In genomic region chr9:78175277-78176200, GRCm38 (mm10) we compare ENCODE assay signal across 8 mouse cellular contexts. TPM values are rescaled to one million over a fixed set of nuclear protein-coding genes. Genes with fewer than 3 reads are reported as not detected.
DNase-seq lines count a peak whose midpoint lies in the region; ATAC-seq lines count a peak whose summit lies in the region.

No protein-coding gene starts in this region.

- DNase-seq in MN1 (ENCODE audit: low spot score), result peak; percentile 95
- DNase-seq in cerebellum, adult 9-11 months, result peak; percentile 96
- DNase-seq in frontal cortex, adult 2 months (ENCODE audit: extremely low spot score in 1 of 2, low spot score in 1 of 2), result peak; percentile 90 to 97
- peak; percentile 96 for DNase-seq in hindbrain, embryonic 11.5 days (ENCODE audit: low spot score)
- DNase-seq in layer of hippocampus, postnatal 10 days (ENCODE audit: low spot score in 2 of 2), result peak; percentile 95 to 97
- peak; percentile 97 for DNase-seq in lung, postnatal 10 days
- DNase-seq in ovary, postnatal 36 days (ENCODE audit: low spot score), result peak; percentile 95
- DNase-seq in thymus, postnatal 25 days, result peak; percentile 94

- H3K4me2 ChIP-seq in hindbrain, embryonic 11.5 days (replicated peaks; ENCODE audit: low read depth, low read length), result peak overlapping the region; percentile 52

- H3K27ac ChIP-seq in hindbrain, embryonic 11.5 days (ENCODE audit: low read depth, low read length), result peak overlapping the region; percentile 96

- peak overlapping the region; percentile 47 for H3K4me3 ChIP-seq in hindbrain, embryonic 11.5 days (ENCODE audit: low read depth, low read length)

- H3K4me1 ChIP-seq in hindbrain, embryonic 11.5 days (replicated peaks; ENCODE audit: control insufficient read depth, insufficient read depth, low read length), result 0 out of 2 replicates have a peak, but pooled peaks cover 3% of the 10 kb centered on the region

- H3K36me3 ChIP-seq in hindbrain, embryonic 11.5 days (ENCODE audit: control insufficient read depth, insufficient read depth, low read length), result no peaks in the 10 kb centered on the region

- under 1% methylated on average over 49 of the region's 58 CpGs for WGBS in hindbrain, embryonic 11.5 days

- peak; percentile 98 for ATAC-seq in hindbrain, embryonic 11.5 days (ENCODE audit: low FRiP score)

- H3K27me3 ChIP-seq in hindbrain, embryonic 11.5 days (ENCODE audit: control insufficient read depth, insufficient read depth, low read length), result no peaks in the 10 kb centered on the region

- peak overlapping the region; percentile 65 for H3K9ac ChIP-seq in hindbrain, embryonic 11.5 days (ENCODE audit: low read depth, low read length)

- H3K9me3 ChIP-seq in hindbrain, embryonic 11.5 days (ENCODE audit: control insufficient read depth, low read length), result no peaks in the 10 kb centered on the region

RNA-seq across cellular contexts. Expression of gene Gsta4, which starts 7.0 kb away (rescaled TPM):
- 90.2 and 94.2 TPM in 2 replicates for polyA plus RNA-seq in frontal cortex, adult 2 months (2012; rRNA removed)
- polyA plus RNA-seq in hindbrain, embryonic 11.5 days (2014; fragmentation: Nextera tagmentation; extraction: Ambion mirVana), result 44.0 and 46.4 TPM in 2 replicates
- 10 to 100 TPM; 33.9 to 39.5 TPM for total RNA-seq in layer of hippocampus, postnatal 10 days (2021)

RNA-seq across cellular contexts. Expression of gene Gsta1, which starts 54.9 kb away (rescaled TPM):
- not detected in 2 replicates for polyA plus RNA-seq in frontal cortex, adult 2 months (2012; rRNA removed)
- polyA plus RNA-seq in hindbrain, embryonic 11.5 days (2014; fragmentation: Nextera tagmentation; extraction: Ambion mirVana), result not detected in 2 replicates
- not detected for total RNA-seq in layer of hippocampus, postnatal 10 days (2021)

Comparison
In these comparisons a context has a peak if more than half of its experiments do, and no peak if none do; other contexts are left out.
1. Peak in every context shown above with its lines: DNase-seq, ATAC-seq, H3K4me3 ChIP-seq and H3K27ac ChIP-seq.